Mouse (Mus musculus): Measurements from ENCODE around the gene Zfp9.
A peak's percentile ranks its signal among the peaks of the same experiment; 100 is the strongest.

Gene Zfp9

GRCm38 (mm10) chr6:118478957-118479708 is at the start of gene Zfp9:
TSS of gene Zfp9 (minus strand) at chr6:118479320.
- peak; percentile 59 for DNase-seq (ENCODE audit: low read depth, low spot score)

GRCm38 (mm10) chr6:118520668-118521067 is 41.5 kb upstream of the Zfp9 start:
- no peak for DNase-seq (ENCODE audit: low read depth, low spot score)

- no peak for DNase-seq (ENCODE audit: low read depth, low spot score)
These were observed 34.4 kb upstream of the Zfp9 start for GRCm38 (mm10) chr6:118513335-118514012.

- no peak for DNase-seq (ENCODE audit: low read depth, low spot score)
These were observed 19.9 kb upstream of the Zfp9 start for GRCm38 (mm10) chr6:118499010-118499409.

- DNase-seq (ENCODE audit: low read depth, low spot score), result no peak
These were observed 3.0 kb upstream of the Zfp9 start for GRCm38 (mm10) chr6:118482125-118482524.

- no peak for DNase-seq (ENCODE audit: low read depth, low spot score)
These were observed 990 bp downstream of the Zfp9 start for GRCm38 (mm10) chr6:118477875-118478785.

- DNase-seq (ENCODE audit: low read depth, low spot score), result no peak
These were observed 16.9 kb downstream of the Zfp9 start for GRCm38 (mm10) chr6:118462069-118462705.

GRCm38 (mm10) chr6:118457726-118458125 is 21.4 kb downstream of the Zfp9 start:
- DNase-seq (ENCODE audit: low read depth, low spot score), result no peak

- DNase-seq (ENCODE audit: low read depth, low spot score), result peak; percentile 87
These were observed 24.0 kb downstream of the Zfp9 start, which contains the start of gene Zfp248 for GRCm38 (mm10) chr6:118455042-118455631. TSS of gene Zfp248 (minus strand) at chr6:118455528.

GRCm38 (mm10) chr6:118454452-118454851 is 24.7 kb downstream of the Zfp9 start:
- no peak for DNase-seq (ENCODE audit: low read depth, low spot score)

- DNase-seq (ENCODE audit: low read depth, low spot score), result no peak
These were observed 47.6 kb downstream of the Zfp9 start for GRCm38 (mm10) chr6:118431502-118431901.

- DNase-seq (ENCODE audit: low read depth, low spot score), result no peak
These were observed 52.5 kb downstream of the Zfp9 start for GRCm38 (mm10) chr6:118426666-118427065.

GRCm38 (mm10) chr6:118419050-118419920 is 59.8 kb downstream of the Zfp9 start, which contains the start of gene Bms1:
TSS of gene Bms1 (minus strand) at chr6:118419474.
- DNase-seq (ENCODE audit: low read depth, low spot score), result peak; percentile 93

All from embryo, embryonic 11.5 days (tissue).